Mouse (Mus musculus) stomach, postnatal 0 days (tissue): ENCODE results near the gene Mmachc.

ENCODE experiments used
- CTCF ChIP-seq: IDR thresholded peaks from 2 replicates; pipeline ENCODE4 v1.5.1; 2016; ENCODE audit warnings: antibody characterized with exemption, low read depth, mild to moderate bottlenecking, moderate library complexity
- EP300 ChIP-seq: optimal IDR thresholded peaks from 2 replicates; pipeline ENCODE3; 2016; ENCODE audit warnings: antibody characterized with exemption

- no peak for TF ChIP-seq CTCF
- no peak for TF ChIP-seq EP300
Measured at GRCm38 (mm10) chr4:116655658-116656057, 52.5 kb downstream of the Mmachc start.
